Mouse (Mus musculus): ENCODE results near the gene Hepacam.

GRCm38 (mm10) chr9:37351266-37351665, 15.9 kb upstream of the Hepacam start:
- TF ChIP-seq POLR2A (IDR thresholded peaks at IDR 0.05; ENCODE audit: low read depth, low read length) (no peak), CTCF (conservative IDR thresholded peaks at IDR 0.05; ENCODE audit: insufficient read depth, insufficient read length, low read depth, low read length) (no peak)
